Mouse (Mus musculus) heart, adult 2 months (tissue): Measurements from ENCODE around the gene Gsta2. TPM values are rescaled to one million over a fixed set of nuclear protein-coding genes. Genes with fewer than 3 reads are reported as not detected.
"Not testable (repeated sequence)": the region's sequence is repeated elsewhere in the genome, so short reads cannot be mapped to it uniquely, and the experiment has no call there.

ENCODE experiments used
- DNase-seq, 2 experiments: peaks; one replicate each; pipeline ENCODE4 v3.0.0; 2021
- H3K27ac ChIP-seq: fragments of 200-600 bp; 2 replicates; pipeline ENCODE4 v1.8.1; 2022
- H3K27me3 ChIP-seq: fragments of 200-500 bp; 2 replicates; pipeline ENCODE4 v1.6.1; 2012; ENCODE audit warnings: mild to moderate bottlenecking, low read length, inconsistent platforms, mixed read lengths; ENCODE audit not compliant: control insufficient read depth, insufficient read depth
- H3K36me3 ChIP-seq: fragments of 200-500 bp; 2 replicates; pipeline ENCODE4 v1.6.1; 2012; ENCODE audit warnings: low read length, inconsistent platforms; ENCODE audit not compliant: control insufficient read depth, insufficient read depth
- H3K4me1 ChIP-seq: fragments of 200-500 bp; 2 replicates; pipeline ENCODE4 v1.6.1; 2011; ENCODE audit warnings: low read length; ENCODE audit not compliant: control insufficient read depth, insufficient read depth
- H3K4me3 ChIP-seq: fragments of 200-600 bp; 2 replicates; pipeline ENCODE4 v1.8.1; 2022
- H3K79me2 ChIP-seq: fragments of 200-500 bp; replicated peaks from 2 replicates; pipeline ENCODE4 v1.6.1; 2012; ENCODE audit warnings: mild to moderate bottlenecking, inconsistent platforms, low read length, moderate library complexity, mixed read lengths; ENCODE audit not compliant: control insufficient read depth, insufficient read depth
- H3K9ac ChIP-seq: fragments of 200-500 bp; 2 replicates; pipeline ENCODE4 v1.6.1; 2012; ENCODE audit warnings: low read depth, mild to moderate bottlenecking, control low read depth, inconsistent platforms, low read length, mixed read lengths
- CTCF ChIP-seq: fragments of 200-600 bp; IDR thresholded peaks from 2 replicates; pipeline ENCODE4 v1.8.1; 2022; ENCODE audit warnings: antibody characterized with exemption, mild to moderate bottlenecking, moderate library complexity
- EP300 ChIP-seq: fragments of 200-500 bp; IDR thresholded peaks from 2 replicates; pipeline ENCODE4 v1.6.1; 2011; ENCODE audit warnings: low read depth, low read length, control low read depth; ENCODE audit not compliant: insufficient read depth
- POLR2A ChIP-seq: fragments of 200-500 bp; IDR thresholded peaks from 2 replicates; pipeline ENCODE4 v1.6.1; 2011; ENCODE audit warnings: mild to moderate bottlenecking, low read depth, low read length, control low read depth; ENCODE audit not compliant: insufficient read depth
- WGBS: fragments of 180-500 bp; shearing (Covaris S2); methylation state at CpG from one replicate; pipeline ENCODE4 v1.1.7; 2018; 5-methylcytosine and 5-hydroxymethylcytosine counted together
- intact Hi-C: fragments of 180-260 bp; cut with DNase I; formaldehyde crosslinking; loops from one replicate; pipeline ENCODE4 v1.15.1; 2025
- polyA plus RNA-seq: library from polyadenylated mRNA; depleted of rRNA; stranded (reverse); fragments of >200 nt; gene quantifications from 2 replicates; pipeline ENCODE4 v1.2.3, GENCODE M21; 2012
- total RNA-seq, 2 experiments: library from RNA; stranded (reverse); gene quantifications; 2 replicates each; pipeline ENCODE4 v1.2.3; 2021

Gsta2 gene
- total and polyA plus RNA-seq, 3 experiments = 0.25 to 0.84 (median 0.50) TPM

GRCm38 (mm10) chr9:78347004-78347403, 8.6 kb downstream of the Gsta2 start:
- Histone ChIP-seq H3K27ac (no peak overlapping the region), H3K79me2 (no peaks in the 10 kb centered on the region), H3K4me3 (no peak overlapping the region), H3K4me1 (no peaks in the 10 kb centered on the region), H3K36me3 (no peaks in the 10 kb centered on the region), H3K27me3 (no peaks in the 10 kb centered on the region), H3K9ac (no peak overlapping the region)
- intact Hi-C loops = no loop called here
- TF ChIP-seq EP300 (no peak), CTCF (no peak), POLR2A (no peak)
- no peak for DNase-seq
- 57% methylated on average over 3 of the region's 3 CpGs for WGBS

GRCm38 (mm10) chr9:78345235-78345634, 10.4 kb downstream of the Gsta2 start:
- intact Hi-C loops, H3K36me3 ChIP-seq, H3K79me2 ChIP-seq, H3K9ac ChIP-seq, H3K27ac ChIP-seq, H3K4me1 ChIP-seq, H3K27me3 ChIP-seq, H3K4me3 ChIP-seq, DNase-seq: not testable (repeated sequence)
- WGBS = 63% methylated on average over 4 of the region's 4 CpGs

- H3K4me3 ChIP-seq, H3K79me2 ChIP-seq, H3K36me3 ChIP-seq, H3K4me1 ChIP-seq, H3K27me3 ChIP-seq, DNase-seq, intact Hi-C loops, H3K9ac ChIP-seq, H3K27ac ChIP-seq: not testable (repeated sequence)
- WGBS = 73% methylated on average over 9 of the region's 9 CpGs
Measured at GRCm38 (mm10) chr9:78343055-78343454, 12.5 kb downstream of the Gsta2 start.

GRCm38 (mm10) chr9:78342494-78342893, 13.1 kb downstream of the Gsta2 start:
- H3K9ac ChIP-seq, H3K4me1 ChIP-seq, DNase-seq, H3K4me3 ChIP-seq, H3K27ac ChIP-seq, intact Hi-C loops, H3K36me3 ChIP-seq, H3K27me3 ChIP-seq, H3K79me2 ChIP-seq: not testable (repeated sequence)
- WGBS = 80% methylated on average over 4 of the region's 4 CpGs

- intact Hi-C loops, H3K36me3 ChIP-seq, H3K27me3 ChIP-seq, H3K79me2 ChIP-seq, H3K9ac ChIP-seq, H3K4me1 ChIP-seq, H3K27ac ChIP-seq, H3K4me3 ChIP-seq: not testable (repeated sequence)
- 15% methylated on average over 8 of the region's 8 CpGs for WGBS
- peak; percentile 86 for TF ChIP-seq CTCF
- DNase-seq = peak; percentile 21 to 61
Measured at GRCm38 (mm10) chr9:78340324-78340723, 15.3 kb downstream of the Gsta2 start.

- intact Hi-C loops, H3K27ac ChIP-seq, H3K9ac ChIP-seq, H3K4me1 ChIP-seq, H3K36me3 ChIP-seq, H3K79me2 ChIP-seq, H3K4me3 ChIP-seq, H3K27me3 ChIP-seq, DNase-seq: not testable (repeated sequence)
Measured at GRCm38 (mm10) chr9:78337050-78337449, 18.5 kb downstream of the Gsta2 start.

- H3K27me3 ChIP-seq, H3K9ac ChIP-seq, H3K27ac ChIP-seq, H3K4me3 ChIP-seq, H3K36me3 ChIP-seq, intact Hi-C loops, H3K79me2 ChIP-seq, DNase-seq, H3K4me1 ChIP-seq: not testable (repeated sequence)
- 82% methylated on average over 1 of the region's 1 CpGs for WGBS
Measured at GRCm38 (mm10) chr9:78327289-78327688, 28.3 kb downstream of the Gsta2 start, which contains the start of gene Omt2b. Gene Omt2b (plus strand): TSS chr9:78327589.
